Mouse (Mus musculus): ENCODE results near the gene Sgpl1. TPM values are rescaled to one million over a fixed set of nuclear protein-coding genes. Genes with fewer than 3 reads are reported as not detected.

The Sgpl1 gene
- total RNA-seq, 2 experiments from 2014 or later = 11.3 to 14.6 TPM

DNA sequence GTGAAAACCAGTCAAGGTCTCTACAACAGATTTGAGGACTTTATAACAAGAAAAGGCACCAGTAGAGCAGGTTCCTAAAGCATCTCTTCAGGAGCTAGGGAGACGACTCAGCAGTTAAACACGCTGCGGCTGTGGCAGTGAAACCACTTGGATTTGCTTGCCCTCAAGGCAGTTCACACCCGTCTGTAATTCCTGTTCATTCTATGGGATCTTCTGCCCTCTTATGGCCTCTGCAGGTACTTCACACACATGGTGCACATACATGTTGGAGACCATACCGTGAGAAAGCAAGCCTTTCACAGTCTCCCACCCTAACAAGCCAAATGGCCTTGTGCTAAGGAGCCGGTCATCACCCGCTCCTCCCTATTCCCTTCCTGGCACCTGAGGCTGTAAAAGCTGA lies 90.8 kb downstream of the Sgpl1 start:
- intact Hi-C loops (cut with DNase I; ENCODE audit: low total_unique reads) = no loop called here
- no peak for DNase-seq

- intact Hi-C loops (cut with DNase I; ENCODE audit: low total_unique reads) = loop anchor here (2.0 kb wide), 2 partner anchors 217 to 271 kb away; no protein-coding TSS in a partner anchor
- peak; percentile 67 for DNase-seq
These were observed 95.4 kb downstream of the Sgpl1 start for GRCm38 (mm10) chr10:61051993-61052613.

Small RNA genes lying within 50 kb of the gene (microRNA-seq; reads per million reads assigned to microRNA genes)
- 0 reads per million in 2 experiments for gene Gm44308

Other genes starting within 250 kb of the Sgpl1 start
- gene Pcbd1, start 58.4 kb downstream of the Sgpl1 start, total RNA-seq (2021) = 1 to 10 TPM; 1.3 to 2.6 TPM
- not detected for gene Tbata, start 24.3 kb upstream of the Sgpl1 start, total RNA-seq (2021)
- 1 to 10 TPM; 3.7 to 4.2 TPM for gene Adamts14, start 125.7 kb upstream of the Sgpl1 start, total RNA-seq (2021)
- gene Prf1, start 150.1 kb upstream of the Sgpl1 start, total RNA-seq (2021) = not detected
- 10 to 100 TPM; 15.2 to 17.7 TPM for gene Pald1, start 235.8 kb upstream of the Sgpl1 start, total RNA-seq (2021)

Data from gastrocnemius, postnatal 14 days (tissue).